Mouse (Mus musculus): ENCODE data around the gene Stx1a.

DNA sequence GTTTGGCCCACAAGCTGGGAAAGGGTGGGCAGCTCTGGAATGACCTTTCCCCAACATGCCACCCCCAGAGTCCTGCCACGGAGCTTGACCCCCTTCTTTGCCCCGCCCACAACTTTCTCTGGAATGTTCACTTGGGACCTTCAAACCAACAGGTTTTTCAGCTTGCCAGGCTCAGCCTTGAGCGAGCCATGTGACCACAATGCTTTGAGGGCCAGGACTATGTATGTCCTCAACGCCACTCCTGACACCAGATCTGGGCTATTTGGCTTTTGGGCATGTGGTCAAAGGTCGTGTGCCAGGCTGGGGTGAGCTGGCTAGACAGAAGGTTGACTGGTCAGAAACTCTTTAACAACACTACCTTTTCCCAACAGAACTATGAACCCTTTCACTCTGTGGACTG, 21.1 kb upstream of the Stx1a start:
- TF ChIP-seq CTCF (IDR thresholded peaks at IDR 0.05; ENCODE audit: insufficient read depth, low read depth, low read length), result no peak
- TF ChIP-seq POLR2A (IDR thresholded peaks at IDR 0.05; ENCODE audit: insufficient read depth, low read depth, low read length), result no peak

Data from olfactory bulb, adult 2 months (tissue).